Mouse (Mus musculus): ENCODE measurements at regions not wholly inside any gene's neighbourhood (a gene's known extent, or its start where the extent isn't known, plus 50 kb on each side); places are given as distances from the start of the nearest gene placed in this dataset.

- TF ChIP-seq CTCF (IDR thresholded peaks at IDR 0.05; ENCODE audit: insufficient read depth, low read depth, low read length) (no peak), POLR2A (IDR thresholded peaks at IDR 0.05; ENCODE audit: insufficient read depth, low read depth, low read length) (no peak)
These were observed 748.9 kb downstream of the Cypt12 start for GRCm38 (mm10) chr3:18696981-18697660.

Data from olfactory bulb, adult 2 months (tissue).